In the genomic region with DNA sequence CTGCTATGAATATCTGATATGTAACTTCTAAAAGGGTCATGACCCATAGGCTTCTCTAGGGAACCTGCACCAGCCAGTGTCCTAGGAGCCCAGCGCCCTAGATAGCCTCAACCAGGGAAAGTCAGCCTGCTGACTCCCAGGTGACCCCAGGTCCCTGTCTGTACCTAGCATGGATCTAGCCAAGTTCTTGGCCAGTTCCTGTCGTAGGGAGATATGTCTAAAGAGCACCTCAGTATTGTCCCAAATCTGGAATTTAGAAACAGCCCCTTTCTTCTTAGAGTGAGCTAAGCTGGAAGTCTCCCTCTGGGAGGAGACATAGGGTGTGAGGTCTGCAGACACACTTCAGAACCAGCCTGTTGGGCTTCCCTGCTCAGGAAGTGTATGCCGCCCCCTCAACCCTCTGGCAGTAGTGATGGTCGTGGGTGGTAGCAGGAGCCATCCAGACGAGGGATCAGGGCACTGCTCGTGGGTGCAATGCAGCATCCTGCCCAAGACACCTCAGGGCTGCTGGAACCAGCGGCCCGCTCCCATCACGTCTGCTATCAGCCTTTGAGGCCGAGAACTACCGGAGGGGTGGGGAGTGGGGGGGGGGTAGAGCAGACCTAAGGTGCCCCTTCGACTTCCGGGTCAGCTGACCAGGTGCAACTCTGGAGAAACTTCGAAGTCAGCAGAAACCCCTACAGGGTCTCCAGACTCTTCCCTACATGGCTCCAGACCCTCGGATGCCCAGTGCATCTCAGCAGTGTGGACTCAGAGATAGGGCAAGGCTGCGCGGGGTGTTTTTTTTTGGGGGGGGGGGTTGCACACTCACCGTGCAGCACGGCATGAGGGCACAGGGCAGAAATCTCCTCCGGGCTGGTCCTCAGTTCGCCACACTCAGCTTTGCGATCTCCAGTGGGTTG, we compare ENCODE assay signal across 8 mouse cellular contexts. TPM values are rescaled to one million over a fixed set of nuclear protein-coding genes. Genes with fewer than 3 reads are reported as not detected.
A peak's percentile ranks its signal among the peaks of the same experiment; 100 is the strongest.
DNase-seq lines count a peak whose midpoint lies in the region; ATAC-seq and TF ChIP-seq lines count a peak whose summit lies in the region.

A gene (minus strand): TSS at position 861 of the 902 bp plus-strand sequence.

- TF ChIP-seq POLR2A in liver, adult 2 months (IDR thresholded peaks at IDR 0.05; ENCODE audit: extremely low read depth, insufficient read depth, low read length) = no peak

- no peaks in the 10 kb centered on the region for H3K36me3 ChIP-seq in liver, adult 2 months (ENCODE audit: control insufficient read depth, insufficient read depth, low read length)
- no peaks in the 10 kb centered on the region for H3K36me3 ChIP-seq in intestine, embryonic 15.5 days
- no peaks in the 10 kb centered on the region for H3K36me3 ChIP-seq in midbrain, embryonic 11.5 days (ENCODE audit: control insufficient read depth, insufficient read depth, low read length)

- DNase-seq in liver, adult 2 months (ENCODE audit: extremely low read depth, low read depth, low spot score) = no peak
- no peak for DNase-seq in liver
- DNase-seq in adrenal gland, postnatal 14 days = no peak
- no peak for DNase-seq in gastrocnemius, postnatal 25 days
- peak; percentile 85 for DNase-seq in midbrain, embryonic 11.5 days (ENCODE audit: low spot score, missing footprints)
- DNase-seq in cerebellum, postnatal 14 days = no peak
- DNase-seq in Muller cell, postnatal 12 days (ENCODE audit: inconsistent ontology term) = no peak

- H3K9ac ChIP-seq in liver, adult 2 months (ENCODE audit: low read depth, low read length) = peak within 1 kb of the TSS; percentile 53
- H3K9ac ChIP-seq in intestine, embryonic 15.5 days = peak within 1 kb of the TSS; percentile 44; the same call in 1 of the 2 replicates
- H3K9ac ChIP-seq in midbrain, embryonic 11.5 days (ENCODE audit: low read length) = peak within 1 kb of the TSS; percentile 28

- no peaks in the 10 kb centered on the region for H3K9me3 ChIP-seq in intestine, embryonic 15.5 days
- no peaks in the 10 kb centered on the region for H3K9me3 ChIP-seq in midbrain, embryonic 11.5 days (ENCODE audit: control insufficient read depth, low read length)

- no peaks in the 10 kb centered on the region for H3K27me3 ChIP-seq in liver, adult 2 months (ENCODE audit: control insufficient read depth, insufficient read depth, low read length)
- 0 out of 2 replicates have a peak, but pooled peaks cover 11% of the 10 kb centered on the region for H3K27me3 ChIP-seq in intestine, embryonic 15.5 days (replicated peaks)
- H3K27me3 ChIP-seq in midbrain, embryonic 11.5 days (ENCODE audit: control insufficient read depth, insufficient read depth, low read length) = peaks cover 15% of the 10 kb centered on the region; the same call in 1 of the 2 replicates

- WGBS in liver, adult 2 months = 25% methylated on average over 22 of the region's 22 CpGs
- WGBS in intestine, embryonic 15.5 days = 23% methylated on average over 22 of the region's 22 CpGs
- WGBS in midbrain, embryonic 11.5 days = 35% methylated on average over 22 of the region's 22 CpGs

- H3K4me1 ChIP-seq in liver, adult 2 months (ENCODE audit: control insufficient read depth, insufficient read depth, low read length) = peaks cover 31% of the 10 kb centered on the region
- peaks cover 12% of the 10 kb centered on the region for H3K4me1 ChIP-seq in intestine, embryonic 15.5 days (replicated peaks)
- peaks cover 6% of the 10 kb centered on the region; the same call in 1 of the 2 replicates for H3K4me1 ChIP-seq in midbrain, embryonic 11.5 days (ENCODE audit: control insufficient read depth, insufficient read depth, low read length)

- H3K4me2 ChIP-seq in intestine, embryonic 15.5 days (replicated peaks) = peak within 1 kb of the TSS; percentile 91
- peak within 1 kb of the TSS; percentile 70 for H3K4me2 ChIP-seq in midbrain, embryonic 11.5 days

- no peaks in the 10 kb centered on the region for H3K79me2 ChIP-seq in liver, adult 2 months (ENCODE audit: control insufficient read depth, insufficient read depth, low read length)

- peak; percentile 18 for ATAC-seq in intestine, embryonic 15.5 days
- no peak; the same call in 1 of the 2 replicates for ATAC-seq in midbrain, embryonic 11.5 days (ENCODE audit: low FRiP score)

- H3K4me3 ChIP-seq in liver, adult 2 months (ENCODE audit: insufficient read depth, low read depth, low read length) = peak within 1 kb of the TSS; percentile 58
- H3K4me3 ChIP-seq in intestine, embryonic 15.5 days (replicated peaks) = peak within 1 kb of the TSS; percentile 37
- peak within 1 kb of the TSS; percentile 26 for H3K4me3 ChIP-seq in midbrain, embryonic 11.5 days (ENCODE audit: low read depth, low read length)

- TF ChIP-seq CTCF in liver, adult 2 months (IDR thresholded peaks at IDR 0.05; ENCODE audit: low read depth, low read length) = no peak

- peak within 1 kb of the TSS; percentile 49 for H3K27ac ChIP-seq in liver, adult 2 months (replicated peaks; ENCODE audit: insufficient read depth, low read depth, low read length)
- H3K27ac ChIP-seq in intestine, embryonic 15.5 days = no peak within 1 kb of the TSS
- no peak within 1 kb of the TSS for H3K27ac ChIP-seq in midbrain, embryonic 11.5 days (ENCODE audit: low read depth, low read length)

RNA-seq across cellular contexts. Expression of the gene that starts here (rescaled TPM):
- total RNA-seq in liver, adult 2 months (2014; rRNA removed) = 2.7 and 2.8 TPM in 2 replicates
- 3.0 and 3.8 TPM in 2 replicates for polyA plus RNA-seq in liver, adult 2 months (2012; rRNA removed)
- 26.0 and 36.8 TPM in 2 replicates for total RNA-seq in adrenal gland, postnatal 14 days (2021)
- total RNA-seq in gastrocnemius, postnatal 25 days (2021) = 10 to 100 TPM; 18.7 to 19.0 TPM
- 25.6 and 25.9 TPM in 2 replicates for polyA plus RNA-seq in intestine, embryonic 15.5 days (2015; fragmentation: Nextera tagmentation; extraction: Ambion mirVana)
- polyA plus RNA-seq in midbrain, embryonic 11.5 days (2014; fragmentation: Nextera tagmentation; extraction: Ambion mirVana) = 11.2 and 13.0 TPM in 2 replicates
